Mouse (Mus musculus) heart, postnatal 0 days (tissue): ENCODE data around the gene Ghr.

ENCODE experiments used
- CTCF ChIP-seq: IDR thresholded peaks from 2 replicates; pipeline ENCODE4 v1.5.1; 2016; ENCODE audit warnings: antibody characterized with exemption, control low read depth, low read depth
- EP300 ChIP-seq: IDR thresholded peaks from 2 replicates; pipeline ENCODE4 v1.6.1; 2016; ENCODE audit warnings: antibody characterized with exemption, low read depth

DNA sequence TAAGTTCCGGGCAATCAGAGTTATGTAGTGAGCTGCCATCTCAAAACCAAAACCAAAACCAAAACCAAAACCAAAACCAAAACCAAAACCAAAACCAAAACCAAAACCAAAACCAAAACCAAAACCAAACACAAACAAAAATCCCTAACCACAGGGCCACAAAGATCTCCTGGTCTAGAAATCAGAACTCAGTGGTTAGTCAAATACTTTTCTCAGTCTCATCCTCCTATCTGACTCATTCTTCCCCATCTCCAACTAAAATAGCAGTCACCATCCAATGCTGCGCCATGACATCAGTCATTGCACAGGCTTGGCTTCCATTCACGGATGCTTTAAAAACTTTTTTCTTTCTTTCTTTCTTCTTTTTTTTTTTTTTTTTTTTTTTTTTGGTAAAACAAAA is 170.2 kb downstream of the Ghr start:
- TF ChIP-seq CTCF, result no peak
- no peak for TF ChIP-seq EP300
